ENCODE assay signal across 14 mouse cellular contexts in genomic region chr11:109124284-109124683, GRCm38 (mm10). TPM values are rescaled to one million over a fixed set of nuclear protein-coding genes. Genes with fewer than 3 reads are reported as not detected.
DNase-seq lines count a peak whose midpoint lies in the region; ATAC-seq and TF ChIP-seq lines count a peak whose summit lies in the region.
"Had no signal": no experiment of that assay in that cellular context is flagged by ENCODE, and none has a peak within 500 bp of the region (broad histone marks: within the 10 kb centered on the region; RNA-seq: fewer than 3 reads in every experiment).

No protein-coding gene starts in this region.

- H3K36me3 ChIP-seq in intestine, postnatal 0 days (ENCODE audit: control insufficient read depth, insufficient read depth), result no peaks in the 10 kb centered on the region
- no peaks in the 10 kb centered on the region for H3K36me3 ChIP-seq in intestine, embryonic 15.5 days
- H3K36me3 ChIP-seq in midbrain, postnatal 0 days (ENCODE audit: insufficient read depth, low read length), result no peaks in the 10 kb centered on the region
- no peaks in the 10 kb centered on the region for H3K36me3 ChIP-seq in midbrain, embryonic 11.5 days (ENCODE audit: control insufficient read depth, insufficient read depth, low read length)
- H3K36me3 ChIP-seq: neural tube, embryonic 12.5 days had no signal

- no peak overlapping the region for H3K4me2 ChIP-seq in intestine, postnatal 0 days (replicated peaks; ENCODE audit: low read depth)
- H3K4me2 ChIP-seq in intestine, embryonic 15.5 days (replicated peaks), result no peak overlapping the region
- H3K4me2 ChIP-seq in midbrain, postnatal 0 days (ENCODE audit: low read depth, low read length, poor library complexity, severe bottlenecking), result no peak overlapping the region
- H3K4me2 ChIP-seq in midbrain, embryonic 11.5 days, result no peak overlapping the region
- H3K4me2 ChIP-seq: neural tube, embryonic 12.5 days had no signal

- peak; percentile 64 for DNase-seq in midbrain, postnatal 0 days (ENCODE audit: low spot score)
- DNase-seq in midbrain, embryonic 11.5 days (ENCODE audit: low spot score, missing footprints), result no peak
- DNase-seq in retina, postnatal 1 day, result peak; percentile 16
- no peak for DNase-seq in heart, adult 8-10 months (ENCODE audit: low spot score)
- DNase-seq: cerebellum, adult 18-20 months had no signal

- no peaks in the 10 kb centered on the region for H3K9me3 ChIP-seq in intestine, postnatal 0 days (ENCODE audit: control insufficient read depth)
- H3K9me3 ChIP-seq in intestine, embryonic 15.5 days, result no peaks in the 10 kb centered on the region
- no peaks in the 10 kb centered on the region for H3K9me3 ChIP-seq in midbrain, postnatal 0 days (ENCODE audit: low read length)
- no peaks in the 10 kb centered on the region for H3K9me3 ChIP-seq in midbrain, embryonic 11.5 days (ENCODE audit: control insufficient read depth, low read length)
- H3K9me3 ChIP-seq: neural tube, embryonic 12.5 days had no signal

- no peak for TF ChIP-seq POLR2A in bone marrow macrophage, adult 2 months (IDR thresholded peaks at IDR 0.05; ENCODE audit: borderline replicate concordance, low read depth, low read length)

- no peak overlapping the region for H3K27ac ChIP-seq in intestine, postnatal 0 days (ENCODE audit: low read depth, low read length)
- no peak overlapping the region for H3K27ac ChIP-seq in intestine, embryonic 15.5 days
- no peak overlapping the region for H3K27ac ChIP-seq in midbrain, postnatal 0 days (ENCODE audit: low read depth, low read length)
- H3K27ac ChIP-seq in midbrain, embryonic 11.5 days (ENCODE audit: low read depth, low read length), result no peak overlapping the region
- no peak overlapping the region for H3K27ac ChIP-seq in bone marrow macrophage, adult 2 months (ENCODE audit: insufficient read depth, low read depth, low read length)
- H3K27ac ChIP-seq: macrophage; neural tube, embryonic 12.5 days had no signal

- TF ChIP-seq CTCF in intestine, postnatal 0 days (IDR thresholded peaks at IDR 0.05; ENCODE audit: low read depth), result peak; percentile 66
- TF ChIP-seq CTCF in midbrain, postnatal 0 days (IDR thresholded peaks at IDR 0.05), result peak; percentile 69
- peak; percentile 73 for TF ChIP-seq CTCF in bone marrow macrophage, adult 2 months (IDR thresholded peaks at IDR 0.05; ENCODE audit: low read depth, low read length)

- ATAC-seq in intestine, postnatal 0 days, result no peak
- no peak for ATAC-seq in intestine, embryonic 15.5 days
- ATAC-seq in midbrain, postnatal 0 days (ENCODE audit: low FRiP score), result no peak
- ATAC-seq in midbrain, embryonic 11.5 days (ENCODE audit: low FRiP score), result no peak

- 58% methylated on average over 3 of the region's 3 CpGs for WGBS in intestine, postnatal 0 days
- WGBS in intestine, embryonic 15.5 days, result 62% methylated on average over 3 of the region's 3 CpGs
- WGBS in midbrain, postnatal 0 days, result 57% methylated on average over 3 of the region's 3 CpGs
- WGBS in midbrain, embryonic 11.5 days, result 49% methylated on average over 3 of the region's 3 CpGs

- H3K4me3 ChIP-seq in intestine, postnatal 0 days (ENCODE audit: low read depth, low read length), result no peak overlapping the region
- H3K4me3 ChIP-seq in intestine, embryonic 15.5 days (replicated peaks), result no peak overlapping the region
- H3K4me3 ChIP-seq in midbrain, postnatal 0 days (ENCODE audit: low read depth, low read length), result no peak overlapping the region
- H3K4me3 ChIP-seq in midbrain, embryonic 11.5 days (ENCODE audit: low read depth, low read length), result no peak overlapping the region
- H3K4me3 ChIP-seq in bone marrow macrophage, adult 2 months (ENCODE audit: insufficient read depth, low read length), result no peak overlapping the region
- H3K4me3 ChIP-seq: neural tube, embryonic 12.5 days had no signal

- no peaks in the 10 kb centered on the region for H3K27me3 ChIP-seq in intestine, postnatal 0 days (replicated peaks; ENCODE audit: control insufficient read depth, insufficient read depth, low read length)
- H3K27me3 ChIP-seq in intestine, embryonic 15.5 days (replicated peaks), result no peaks in the 10 kb centered on the region
- H3K27me3 ChIP-seq in midbrain, postnatal 0 days (ENCODE audit: insufficient read depth, low read length), result no peaks in the 10 kb centered on the region
- no peaks in the 10 kb centered on the region for H3K27me3 ChIP-seq in midbrain, embryonic 11.5 days (ENCODE audit: control insufficient read depth, insufficient read depth, low read length)
- H3K27me3 ChIP-seq: neural tube, embryonic 12.5 days had no signal

- no peak overlapping the region for H3K9ac ChIP-seq in intestine, postnatal 0 days (ENCODE audit: low read depth, low read length)
- no peak overlapping the region for H3K9ac ChIP-seq in intestine, embryonic 15.5 days
- H3K9ac ChIP-seq in midbrain, postnatal 0 days (replicated peaks; ENCODE audit: low read length, poor library complexity, severe bottlenecking), result no peak overlapping the region
- H3K9ac ChIP-seq in midbrain, embryonic 11.5 days (ENCODE audit: low read length), result no peak overlapping the region
- H3K9ac ChIP-seq: neural tube, embryonic 12.5 days had no signal

- H3K4me1 ChIP-seq in intestine, postnatal 0 days (replicated peaks; ENCODE audit: control insufficient read depth, insufficient read depth, low read length), result no peaks in the 10 kb centered on the region
- no peaks in the 10 kb centered on the region for H3K4me1 ChIP-seq in intestine, embryonic 15.5 days (replicated peaks)
- H3K4me1 ChIP-seq in midbrain, postnatal 0 days (ENCODE audit: insufficient read depth, low read length), result no peaks in the 10 kb centered on the region
- no peaks in the 10 kb centered on the region for H3K4me1 ChIP-seq in midbrain, embryonic 11.5 days (ENCODE audit: control insufficient read depth, insufficient read depth, low read length)
- no peaks in the 10 kb centered on the region for H3K4me1 ChIP-seq in bone marrow macrophage, adult 2 months (ENCODE audit: control insufficient read depth, insufficient read depth, low read length)
- H3K4me1 ChIP-seq: neural tube, embryonic 12.5 days had no signal

RNA-seq across cellular contexts. Expression of gene E030025P04Rik, which starts 19.9 kb away (rescaled TPM):
- not detected in 2 replicates for polyA plus RNA-seq in intestine, postnatal 0 days (2015; fragmentation: Nextera tagmentation; extraction: Ambion mirVana)
- not detected in 2 replicates for polyA plus RNA-seq in intestine, embryonic 15.5 days (2015; fragmentation: Nextera tagmentation; extraction: Ambion mirVana)
- total RNA-seq in midbrain, postnatal 0 days (2014; rRNA removed), result not detected in 2 replicates
- polyA plus RNA-seq in midbrain, postnatal 0 days (2015; fragmentation: Nextera tagmentation; extraction: Ambion mirVana), result 0.26 TPM in 1 of 2 replicates, not detected in the other
- not detected in 2 replicates for polyA plus RNA-seq in midbrain, embryonic 11.5 days (2014; fragmentation: Nextera tagmentation; extraction: Ambion mirVana)
- polyA plus RNA-seq in bone marrow macrophage, adult 2 months (2012; ENCODE audit: insufficient read depth, insufficient read length, missing spikeins), result not detected in 2 replicates
- total RNA-seq in heart, adult 8-10 months (2022), result not detected
- total RNA-seq: granulocyte monocyte progenitor cell, adult 5-6 weeks; left cerebral cortex, adult 18-20 months had no signal
- polyA plus RNA-seq: intestine, embryonic 14.5 days; macrophage; neural tube, embryonic 12.5 days; spleen, adult 2 months had no signal

Comparison
In these comparisons a context has a peak if more than half of its experiments do, and no peak if none do; other contexts are left out.
1. DNase-seq: peak in midbrain, postnatal 0 days (single experiment) and retina, postnatal 1 day (single experiment); none in midbrain, embryonic 11.5 days (single experiment) and heart, adult 8-10 months (single experiment).
2. Peak in every context shown above with its lines, with median percentiles within 50 percentile points of each other: CTCF ChIP-seq.